Mouse (Mus musculus) ovary, postnatal 14 days (tissue): Measurements from ENCODE around the gene Asb8.

ENCODE experiments used
- DNase-seq: peaks from one replicate; pipeline ENCODE4 v3.0.0; 2022; ENCODE audit warnings: low spot score

The Asb8 gene

DNA sequence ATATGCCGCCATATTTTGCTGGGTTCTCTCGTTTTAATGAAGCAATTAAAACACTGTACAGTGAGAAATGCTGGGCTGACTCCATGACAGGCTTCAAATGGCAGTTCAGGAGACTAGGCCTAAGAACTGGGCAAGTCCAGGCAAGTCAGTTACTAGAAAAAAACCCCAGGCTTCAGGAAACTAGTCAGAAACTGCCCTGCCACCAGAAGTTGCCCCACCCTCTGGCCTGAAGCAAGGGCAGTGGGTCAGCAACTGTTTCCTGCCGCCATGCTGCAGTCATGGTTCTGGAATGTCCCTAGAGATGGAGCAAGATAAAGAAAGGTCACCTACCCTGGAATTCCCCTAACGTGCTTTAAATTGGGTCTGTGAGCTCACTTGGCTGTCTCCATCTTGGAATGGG is 9.5 kb downstream of the Asb8 start:
- no peak for DNase-seq

- no peak for DNase-seq
These were observed 10.2 kb downstream of the Asb8 start for GRCm38 (mm10) chr15:98155272-98155671.

- DNase-seq: no peak
These were observed 10.8 kb downstream of the Asb8 start for GRCm38 (mm10) chr15:98154631-98155030.

DNA sequence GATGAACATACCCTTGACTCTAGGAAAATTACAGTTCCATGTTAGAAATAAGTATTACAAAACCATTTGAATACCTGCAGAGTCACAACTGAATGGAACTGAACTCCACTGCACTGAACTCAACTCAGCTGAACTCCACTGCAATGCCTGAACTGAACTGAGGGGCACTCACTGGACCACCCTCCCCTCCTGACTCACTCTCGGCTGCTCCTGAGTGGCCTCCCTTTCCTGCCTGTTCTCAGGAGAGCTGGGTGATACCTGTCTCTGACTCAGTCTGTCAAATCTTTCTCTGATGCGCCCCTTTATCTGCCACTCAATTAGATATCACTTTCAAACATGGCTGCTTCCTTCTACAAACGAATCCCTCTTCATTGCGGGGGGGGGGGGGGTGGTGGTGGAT is 11.3 kb downstream of the Asb8 start:
- DNase-seq: no peak

DNA sequence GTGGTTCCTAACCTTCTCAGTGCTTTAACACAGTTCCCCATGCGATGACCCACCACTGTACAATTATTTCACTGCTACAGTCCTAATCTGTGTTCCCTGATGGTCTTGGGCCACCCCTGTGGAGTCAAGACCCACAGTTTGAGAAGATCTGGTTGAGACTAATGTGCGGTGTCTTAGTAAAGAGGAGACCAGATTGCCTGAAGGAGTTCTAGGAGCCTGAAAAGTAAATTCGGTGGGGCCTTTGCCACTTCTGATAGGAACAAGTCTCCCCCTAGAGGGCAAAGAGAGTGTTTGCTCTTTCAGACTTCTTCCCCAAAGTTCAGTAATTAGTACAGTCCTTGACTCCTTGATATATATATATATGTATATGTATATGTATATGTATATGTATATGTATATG is 11.8 kb downstream of the Asb8 start:
- DNase-seq: no peak

DNA sequence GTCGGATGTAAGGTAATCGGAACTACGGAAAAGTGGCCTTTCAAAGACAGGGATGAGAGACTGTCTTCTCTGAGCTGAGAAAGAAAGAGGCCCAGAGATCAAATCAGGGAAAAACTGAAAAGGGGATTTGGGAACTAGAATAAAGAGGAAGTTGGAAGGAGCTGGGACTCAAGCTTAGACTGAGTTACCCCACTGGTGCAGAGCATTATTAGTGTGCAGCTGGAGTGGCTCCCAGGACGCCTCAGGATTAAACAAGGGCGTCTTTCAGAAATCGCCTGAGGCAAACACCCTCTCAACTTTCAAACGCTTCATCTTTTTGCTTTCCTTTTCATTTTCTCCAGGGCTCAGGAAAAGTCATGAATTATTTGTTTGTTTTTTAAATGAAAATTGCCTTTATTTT is 12.5 kb downstream of the Asb8 start:
- DNase-seq: no peak

- no peak for DNase-seq
These were observed 16.2 kb downstream of the Asb8 start for GRCm38 (mm10) chr15:98149166-98149602.

GRCm38 (mm10) chr15:98148356-98148755 is 17.1 kb downstream of the Asb8 start:
- no peak for DNase-seq

- peak; percentile 85 for DNase-seq
These were observed 19.8 kb downstream of the Asb8 start for GRCm38 (mm10) chr15:98145559-98146181.

GRCm38 (mm10) chr15:98144861-98145507 is 20.4 kb downstream of the Asb8 start:
- no peak for DNase-seq

- DNase-seq: no peak
These were observed 22.9 kb downstream of the Asb8 start for GRCm38 (mm10) chr15:98142515-98142914.

DNA sequence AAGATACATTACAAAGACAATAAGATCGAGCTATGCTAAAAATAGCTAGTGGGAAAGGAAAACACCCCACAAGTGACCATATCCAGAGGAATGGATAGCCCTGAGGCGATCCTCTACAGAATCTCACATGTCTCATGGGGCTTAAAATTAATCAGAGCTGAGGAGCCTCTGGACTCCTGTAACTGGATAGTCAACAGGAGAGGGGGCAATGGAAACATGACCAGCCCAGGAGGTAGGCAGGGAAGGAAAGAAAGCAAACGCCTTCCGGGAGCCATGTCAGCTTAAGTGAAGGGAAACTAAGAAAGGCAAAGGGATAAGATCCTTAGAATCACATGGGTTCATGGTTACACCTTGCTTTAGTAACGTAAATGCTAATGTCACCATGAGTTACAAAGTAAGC is 24.6 kb downstream of the Asb8 start:
- DNase-seq: no peak

DNA sequence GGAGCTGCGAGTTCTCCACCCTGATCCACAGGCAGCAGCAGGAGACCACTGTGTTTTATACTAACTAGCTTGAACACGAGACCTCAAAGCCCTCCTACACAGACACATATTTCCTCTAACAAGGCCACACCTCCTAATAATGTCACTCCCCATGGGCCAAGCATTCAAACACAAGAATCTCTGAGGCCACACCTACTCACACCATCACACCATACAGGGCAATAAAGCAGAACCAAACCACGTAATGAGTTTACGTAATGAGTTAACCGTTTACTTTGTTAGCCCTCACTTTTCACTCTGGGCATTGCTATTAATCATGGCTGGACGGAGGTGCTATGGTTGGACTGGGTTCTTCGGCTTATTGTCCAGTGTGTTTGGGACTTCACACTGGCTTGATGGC is 25.7 kb downstream of the Asb8 start:
- DNase-seq: no peak

DNA sequence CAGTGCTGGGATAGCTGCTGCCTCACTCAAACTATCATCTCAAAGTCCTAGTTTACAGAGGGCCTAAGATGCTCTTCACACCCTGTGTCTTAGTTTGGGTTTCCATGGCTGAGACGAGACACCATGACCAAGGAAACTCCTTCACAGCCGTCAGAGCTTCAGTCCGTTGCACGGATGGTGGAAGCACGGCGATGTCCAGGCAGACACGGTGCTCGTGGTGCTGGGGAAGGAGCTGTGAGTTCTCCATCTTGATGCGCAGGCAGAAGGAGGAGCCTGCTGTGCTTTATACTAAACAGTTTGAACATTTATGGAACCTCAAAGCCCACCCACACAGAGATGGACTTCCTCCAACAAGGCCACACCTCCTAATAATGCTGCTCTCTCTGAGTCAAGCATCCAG is 28.6 kb downstream of the Asb8 start:
- no peak for DNase-seq

- no peak for DNase-seq
These were observed 29.8 kb downstream of the Asb8 start for GRCm38 (mm10) chr15:98135671-98136070.

DNA sequence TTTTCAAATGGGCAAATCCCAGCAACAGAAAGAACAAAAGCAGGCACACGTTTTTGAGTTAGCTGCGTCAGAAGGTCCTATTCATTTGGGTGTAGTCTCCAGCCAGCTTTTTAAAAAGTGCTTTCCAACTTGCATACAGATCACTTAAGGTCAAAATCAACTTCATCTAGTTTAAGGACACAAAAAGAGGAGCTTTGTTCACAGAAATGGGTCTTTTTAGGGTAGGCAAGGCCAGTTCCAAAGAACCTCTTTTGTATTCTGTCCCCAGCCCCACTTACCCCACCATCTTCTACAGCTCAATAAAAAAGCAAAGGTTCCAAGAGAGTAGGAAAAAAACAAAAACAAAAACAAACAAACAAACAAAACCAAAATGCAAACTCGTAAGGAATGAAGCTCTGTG is 30.8 kb downstream of the Asb8 start:
- no peak for DNase-seq

DNA sequence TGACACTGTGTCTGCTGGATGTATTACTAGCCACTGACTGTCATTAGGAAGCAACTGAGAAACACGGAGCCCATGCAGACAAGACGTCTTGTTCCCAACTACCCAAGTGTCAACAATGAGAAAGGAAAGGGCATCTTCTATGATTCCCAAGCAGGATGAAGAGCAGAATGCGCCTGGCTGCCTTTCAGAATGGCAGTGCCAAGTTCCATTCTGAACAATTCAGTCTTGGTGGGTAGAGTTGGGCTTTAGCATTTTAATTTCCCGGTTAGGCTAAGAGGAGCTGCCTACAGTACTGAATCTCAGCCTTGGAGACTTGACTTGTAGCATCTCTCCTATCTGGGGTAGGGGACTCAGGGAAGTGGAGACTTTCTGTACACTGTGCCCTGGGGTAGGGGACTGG is 31.4 kb downstream of the Asb8 start:
- DNase-seq: no peak

- DNase-seq: no peak
These were observed 32.0 kb downstream of the Asb8 start for GRCm38 (mm10) chr15:98133471-98133870.

- DNase-seq: no peak
These were observed 33.3 kb downstream of the Asb8 start for GRCm38 (mm10) chr15:98131942-98132655.

GRCm38 (mm10) chr15:98131451-98131850 is 34.0 kb downstream of the Asb8 start:
- DNase-seq: no peak

DNA sequence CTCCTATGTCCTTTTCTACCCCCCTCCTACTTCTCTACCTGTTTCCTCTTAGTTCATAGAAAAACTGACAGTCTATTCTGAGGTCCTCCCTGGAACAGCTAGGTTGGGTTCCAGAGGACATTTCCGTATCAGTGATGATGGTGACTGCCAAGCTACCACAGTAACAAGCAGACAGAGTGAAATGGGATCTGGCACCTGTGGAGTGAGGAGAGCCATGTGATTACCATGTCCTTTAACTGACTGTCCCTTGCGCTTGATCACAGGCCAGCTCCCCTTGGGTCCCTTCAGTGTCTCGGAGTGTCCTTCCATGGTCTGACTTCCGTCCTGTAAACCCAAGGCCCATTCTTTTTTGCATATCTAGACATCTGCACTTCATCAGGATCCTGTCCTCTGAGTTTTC is 34.4 kb downstream of the Asb8 start:
- no peak for DNase-seq

DNA sequence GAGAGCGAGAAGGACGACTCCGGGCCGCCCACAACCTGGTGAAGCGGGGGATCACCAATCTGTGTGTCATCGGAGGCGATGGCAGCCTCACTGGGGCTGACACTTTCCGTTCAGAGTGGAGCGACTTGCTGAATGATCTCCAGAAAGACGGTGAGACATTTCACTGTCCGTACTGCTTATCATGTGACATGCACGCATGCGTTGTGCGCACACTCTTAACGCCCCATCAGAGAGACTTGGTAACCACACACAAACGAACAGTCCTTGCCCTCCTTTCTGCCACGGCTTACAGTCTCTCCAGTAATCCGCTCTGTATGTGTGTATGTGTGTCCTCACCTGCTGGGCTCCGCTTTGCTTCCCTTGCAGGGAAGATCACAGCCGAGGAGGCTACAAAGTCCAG is 44.6 kb downstream of the Asb8 start:
- DNase-seq: no peak

DNA sequence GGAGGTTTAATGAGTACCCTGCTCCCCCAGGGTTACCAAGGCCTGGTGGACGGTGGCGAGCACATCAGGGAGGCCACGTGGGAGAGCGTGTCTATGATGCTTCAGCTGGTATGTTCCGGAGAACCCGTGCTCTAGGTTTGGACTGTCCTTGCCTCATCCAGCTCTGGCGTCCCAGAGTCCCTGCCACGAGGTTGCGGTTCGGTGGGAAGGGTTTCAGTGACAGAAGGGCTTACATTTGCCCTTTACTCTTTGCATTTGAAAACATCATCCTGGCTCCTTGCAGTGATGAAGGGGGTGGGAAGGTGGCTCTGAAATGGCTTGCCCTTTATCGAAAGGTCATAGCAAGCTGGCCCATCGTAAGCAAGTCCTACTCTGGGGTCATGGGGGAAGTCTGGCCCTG is 46.1 kb downstream of the Asb8 start:
- DNase-seq: no peak

- DNase-seq: no peak
These were observed 49.1 kb downstream of the Asb8 start for GRCm38 (mm10) chr15:98116287-98116686.
